Mouse (Mus musculus): ENCODE data around the gene Gm6525. TPM values are rescaled to one million over a fixed set of nuclear protein-coding genes. Genes with fewer than 3 reads are reported as not detected.

Gm6525 gene
- not detected for total RNA-seq (2023)

DNA sequence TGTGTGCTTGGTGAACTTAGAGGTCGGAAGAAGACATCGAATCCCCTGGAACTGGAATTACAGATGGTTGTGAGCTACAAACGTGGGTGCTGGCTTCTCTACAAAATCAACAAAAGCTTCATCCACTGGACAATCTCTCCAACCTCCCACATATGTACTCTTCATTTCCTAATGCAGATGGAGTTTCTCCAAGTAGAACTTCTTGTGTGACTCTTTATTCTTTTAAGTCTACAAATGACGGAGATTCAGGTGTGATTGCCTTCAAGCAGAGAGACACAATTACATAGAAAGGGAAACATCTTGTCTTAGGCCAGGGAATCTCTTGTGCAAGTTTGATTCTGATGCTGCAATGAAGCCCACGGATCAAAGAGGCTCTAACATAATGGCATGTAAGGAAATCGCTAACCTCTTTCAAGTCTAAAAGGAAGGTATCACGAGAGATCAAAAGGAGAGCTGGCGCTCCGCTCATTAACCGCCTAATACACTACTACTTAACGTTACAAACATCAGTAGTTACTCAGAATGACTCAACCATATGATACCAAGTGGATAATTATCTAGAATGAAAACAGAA lies at the start of gene Gm6525:
Gm6525 (plus strand) TSS at position 524 of the 574 bp plus-strand sequence.

DNA sequence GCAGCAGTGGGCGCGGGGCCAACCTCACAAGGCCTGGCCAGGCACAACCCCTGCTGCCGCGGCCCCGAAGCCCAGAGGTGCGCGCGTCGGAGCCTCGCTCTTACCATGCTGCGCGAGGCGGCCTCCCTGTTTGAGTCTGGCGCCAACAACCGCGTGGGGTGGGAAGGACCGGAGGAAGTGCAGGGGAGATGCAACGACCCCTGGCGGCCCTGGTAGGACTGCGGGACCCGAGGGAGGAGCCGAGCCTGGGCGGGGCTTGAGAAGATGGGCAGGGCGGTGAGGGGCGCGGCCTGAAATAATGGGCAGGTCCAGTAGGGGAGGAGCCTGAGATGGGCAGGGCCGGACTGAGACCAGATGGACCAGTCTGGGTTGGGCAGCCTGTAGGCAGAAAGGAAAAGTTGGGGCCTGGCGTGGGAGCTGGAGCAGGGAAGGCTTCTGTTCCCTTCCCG lies 18.3 kb upstream of the Gm6525 start, which contains the start of gene Mnd1:
Mnd1 (minus strand) TSS at position 229 of the 449 bp plus-strand sequence.

Other genes with a start within 250 kb of the Gm6525 start
- gene Tmem131l, start 133.9 kb upstream of the Gm6525 start, total RNA-seq (2023) = 100 to 1,000 TPM; 557 to 585 TPM
- 1 to 10 TPM in 1 of 2 experiments, not detected in 1; 1.7 TPM for gene Mnd1, start 18.3 kb upstream of the Gm6525 start, total RNA-seq (2023)
- gene Trim2, start 132.8 kb downstream of the Gm6525 start, total RNA-seq (2023) = 1 to 10 TPM; 1.6 to 2.1 TPM

All from B cell, adult 67 days (primary cell).